26 mouse cellular contexts compared by ENCODE assay signal in genomic region chr5:43776407-43776806, GRCm38 (mm10). TPM values are rescaled to one million over a fixed set of nuclear protein-coding genes. Genes with fewer than 3 reads are reported as not detected.
DNase-seq lines count a peak whose midpoint lies in the region; ATAC-seq and TF ChIP-seq lines count a peak whose summit lies in the region.
"Had no signal": no experiment of that assay in that cellular context is flagged by ENCODE, and none has a peak within 500 bp of the region (broad histone marks: within the 10 kb centered on the region; RNA-seq: fewer than 3 reads in every experiment).

No protein-coding gene starts in this region.

- no peaks in the 10 kb centered on the region for H3K9me3 ChIP-seq in heart, postnatal 0 days (replicated peaks; ENCODE audit: control insufficient read depth, low read length)
- H3K9me3 ChIP-seq in heart, embryonic 10.5 days: no peaks in the 10 kb centered on the region
- no peaks in the 10 kb centered on the region for H3K9me3 ChIP-seq in lung, embryonic 14.5 days (ENCODE audit: low read depth, low read length)
- H3K9me3 ChIP-seq: G1E; limb, embryonic 12.5 days; liver, embryonic 12.5 days; midbrain, embryonic 10.5 days had no signal

- no peak for TF ChIP-seq POLR2A in lung, adult 2 months (IDR thresholded peaks at IDR 0.05; ENCODE audit: borderline replicate concordance, extremely low read depth, low read depth, low read length)

- H3K4me2 ChIP-seq in heart, postnatal 0 days (ENCODE audit: low read depth, low read length): peak overlapping the region; percentile 3; the same call in 1 of the 2 replicates
- H3K4me2 ChIP-seq in lung, embryonic 14.5 days: peak overlapping the region; percentile 11; the same call in 1 of the 2 replicates
- H3K4me2 ChIP-seq: limb, embryonic 12.5 days; liver, embryonic 12.5 days had no signal

- no peak for TF ChIP-seq EP300 in heart, postnatal 0 days (IDR thresholded peaks at IDR 0.05; ENCODE audit: low read depth)

- H3K9ac ChIP-seq in heart, postnatal 0 days (replicated peaks; ENCODE audit: low read depth, low read length): no peak overlapping the region
- H3K9ac ChIP-seq in lung, embryonic 14.5 days: no peak overlapping the region
- H3K9ac ChIP-seq: limb, embryonic 12.5 days; liver, embryonic 12.5 days had no signal

- H3K36me3 ChIP-seq in heart, postnatal 0 days (replicated peaks; ENCODE audit: control insufficient read depth, insufficient read depth, low read length): 0 out of 2 replicates have a peak, but pooled peaks cover 9% of the 10 kb centered on the region
- H3K36me3 ChIP-seq in heart, embryonic 10.5 days: no peaks in the 10 kb centered on the region
- H3K36me3 ChIP-seq in lung, embryonic 14.5 days (ENCODE audit: insufficient read depth): 0 out of 2 replicates have a peak, but pooled peaks cover 8% of the 10 kb centered on the region

- H3K27ac ChIP-seq in heart, postnatal 0 days (ENCODE audit: low read depth): peak overlapping the region; percentile 46; the same call in 1 of the 2 replicates
- H3K27ac ChIP-seq in heart, embryonic 10.5 days: no peak overlapping the region
- no peak overlapping the region for H3K27ac ChIP-seq in lung, embryonic 14.5 days (ENCODE audit: low read depth)
- H3K27ac ChIP-seq: limb, embryonic 12.5 days; liver, embryonic 12.5 days; macrophage; midbrain, embryonic 10.5 days had no signal

- no peak for TF ChIP-seq CTCF in heart, postnatal 0 days (IDR thresholded peaks at IDR 0.05; ENCODE audit: low read depth)
- no peak for TF ChIP-seq CTCF in lung, embryonic 14.5 days (IDR thresholded peaks at IDR 0.05; ENCODE audit: low read depth)
- no peak for TF ChIP-seq CTCF in lung, adult 2 months (IDR thresholded peaks at IDR 0.05; ENCODE audit: insufficient read depth, low read length)

- ATAC-seq in frontal cortex, adult (ENCODE audit: low TSS enrichment): peak; percentile 28
- peak; percentile 55; the same call in 1 of the 2 replicates for ATAC-seq in heart, postnatal 0 days (ENCODE audit: insufficient read depth, low read depth)
- peak; percentile 90 for ATAC-seq in lung, embryonic 14.5 days (ENCODE audit: insufficient read depth)
- ATAC-seq: activated CD4-positive, CD25-positive, alpha-beta regulatory T cell, adult 4 months; liver, embryonic 12.5 days had no signal

- peaks cover 26% of the 10 kb centered on the region for H3K4me1 ChIP-seq in heart, postnatal 0 days (ENCODE audit: control insufficient read depth, insufficient read depth)
- H3K4me1 ChIP-seq in heart, embryonic 10.5 days: peaks cover 17% of the 10 kb centered on the region
- peaks cover 21% of the 10 kb centered on the region for H3K4me1 ChIP-seq in lung, embryonic 14.5 days (ENCODE audit: insufficient read depth)
- peaks cover 12% of the 10 kb centered on the region for H3K4me1 ChIP-seq in lung, adult 2 months (ENCODE audit: control insufficient read depth, insufficient read depth, low read length)

- no peak for DNase-seq in frontal cortex, adult 2 months (ENCODE audit: extremely low spot score in 1 of 2, low spot score in 1 of 2)
- peak; percentile 16 for DNase-seq in heart, postnatal 0 days (ENCODE audit: low spot score)
- no peak for DNase-seq in heart, embryonic 10.5 days (ENCODE audit: low spot score)
- DNase-seq in lung, embryonic 14.5 days: peak; percentile 84
- no peak for DNase-seq in lung, adult 2 months
- peak; percentile 39 for DNase-seq in adipocyte (ENCODE audit: low spot score)
- DNase-seq in cerebellum, postnatal 4 days (ENCODE audit: low spot score in 2 of 2): no peak
- DNase-seq: adrenal gland, postnatal 14 days; cerebellum, adult 11-12 months; cerebellum, postnatal 14 days; embryo, embryonic 11 days; gastrocnemius, postnatal 10 days; kidney, adult 18-20 months; kidney, postnatal 36 days; right cerebral cortex, adult 18-20 months; thymus, postnatal 14 days had no signal

- H3K4me3 ChIP-seq in heart, postnatal 0 days (ENCODE audit: low read depth, low read length): no peak overlapping the region
- no peak overlapping the region for H3K4me3 ChIP-seq in heart, embryonic 10.5 days
- no peak overlapping the region for H3K4me3 ChIP-seq in lung, embryonic 14.5 days (ENCODE audit: low read depth, low read length)
- H3K4me3 ChIP-seq in lung, adult 2 months (replicated peaks; ENCODE audit: extremely low read depth, low read depth, low read length): no peak overlapping the region
- H3K4me3 ChIP-seq: limb, embryonic 12.5 days; liver, embryonic 12.5 days; midbrain, embryonic 10.5 days had no signal

- no peaks in the 10 kb centered on the region for H3K27me3 ChIP-seq in heart, postnatal 0 days (ENCODE audit: control insufficient read depth, insufficient read depth, low read length)
- H3K27me3 ChIP-seq in heart, embryonic 10.5 days (ENCODE audit: insufficient read depth, poor library complexity, severe bottlenecking): no peaks in the 10 kb centered on the region
- H3K27me3 ChIP-seq in lung, embryonic 14.5 days (ENCODE audit: insufficient read depth, low read length): no peaks in the 10 kb centered on the region
- H3K27me3 ChIP-seq: limb, embryonic 12.5 days; liver, embryonic 12.5 days had no signal

RNA-seq across cellular contexts. Expression of gene Bst1, which starts 42.3 kb away (rescaled TPM):
- 0.34 and 0.44 TPM in 2 replicates for polyA plus RNA-seq in frontal cortex, adult 2 months (2012; rRNA removed)
- total RNA-seq in heart, postnatal 0 days (2014; rRNA removed; ENCODE audit: low replicate concordance): 0.15 and 0.70 TPM in 2 replicates
- polyA plus RNA-seq in heart, postnatal 0 days (2015; fragmentation: Nextera tagmentation; extraction: Ambion mirVana): 0.70 and 1.2 TPM in 2 replicates
- polyA plus RNA-seq in heart, embryonic 10.5 days (2016; fragmentation: Nextera tagmentation; extraction: Ambion mirVana): 0.36 TPM in 1 of 2 replicates, not detected in the other
- polyA plus RNA-seq in lung, embryonic 14.5 days (2014; fragmentation: Nextera tagmentation; extraction: Ambion mirVana): 0.82 and 1.2 TPM in 2 replicates
- 8.4 and 8.8 TPM in 2 replicates for polyA plus RNA-seq in lung, adult 2 months (2012; rRNA removed)
- total RNA-seq: layer of hippocampus, postnatal 25 days; left cerebral cortex, postnatal 10 days had no signal
- polyA plus RNA-seq: G1E; limb, embryonic 12.5 days; midbrain, embryonic 10.5 days; neural tube, embryonic 11.5 days had no signal

RNA-seq across cellular contexts. Expression of gene Fbxl5, which starts 45.0 kb away (rescaled TPM):
- polyA plus RNA-seq in frontal cortex, adult 2 months (2012; rRNA removed): 62.3 and 66.9 TPM in 2 replicates
- 48.9 and 56.0 TPM in 2 replicates for total RNA-seq in heart, postnatal 0 days (2014; rRNA removed; ENCODE audit: low replicate concordance)
- polyA plus RNA-seq in heart, postnatal 0 days (2015; fragmentation: Nextera tagmentation; extraction: Ambion mirVana): 40.3 and 41.9 TPM in 2 replicates
- 43.5 and 46.0 TPM in 2 replicates for polyA plus RNA-seq in heart, embryonic 10.5 days (2016; fragmentation: Nextera tagmentation; extraction: Ambion mirVana)
- 73.2 and 76.7 TPM in 2 replicates for polyA plus RNA-seq in lung, embryonic 14.5 days (2014; fragmentation: Nextera tagmentation; extraction: Ambion mirVana)
- 20.3 and 31.4 TPM in 2 replicates for polyA plus RNA-seq in lung, adult 2 months (2012; rRNA removed)

Comparison
In these comparisons a context has a peak if more than half of its experiments do, and no peak if none do; other contexts are left out.
1. DNase-seq: peak in heart, postnatal 0 days (single experiment), lung, embryonic 14.5 days (single experiment) and adipocyte (single experiment); none in frontal cortex, adult 2 months (0 of 2), heart, embryonic 10.5 days (single experiment), lung, adult 2 months (single experiment) and cerebellum, postnatal 4 days (0 of 2).
2. ATAC-seq: peak in every context shown above with its lines; median percentile 90 in lung, embryonic 14.5 days; 55 in heart, postnatal 0 days; 28 in frontal cortex, adult.